Comparison of ENCODE assay signal across 8 mouse cellular contexts in genomic region chr4:140033394-140033793, GRCm38 (mm10).
A peak's percentile ranks its signal among the peaks of the same experiment; 100 is the strongest.
DNase-seq lines count a peak whose midpoint lies in the region; ATAC-seq lines count a peak whose summit lies in the region.

No protein-coding gene starts in this region.

- intact Hi-C loops in gastrocnemius, postnatal 14 days (cut with DNase I; ENCODE audit: low total_unique reads), result no loop called here

- no peak overlapping the region for H3K4me2 ChIP-seq in forebrain, embryonic 16.5 days (ENCODE audit: low read length)
- no peak overlapping the region for H3K4me2 ChIP-seq in midbrain, embryonic 11.5 days
- no peak overlapping the region for H3K4me2 ChIP-seq in midbrain, embryonic 15.5 days

- no peaks in the 10 kb centered on the region for H3K36me3 ChIP-seq in forebrain, embryonic 10.5 days (replicated peaks)
- H3K36me3 ChIP-seq in forebrain, embryonic 16.5 days (ENCODE audit: control insufficient read depth, insufficient read depth), result no peaks in the 10 kb centered on the region
- H3K36me3 ChIP-seq in midbrain, embryonic 11.5 days (ENCODE audit: control insufficient read depth, insufficient read depth, low read length), result no peaks in the 10 kb centered on the region
- no peaks in the 10 kb centered on the region for H3K36me3 ChIP-seq in midbrain, embryonic 15.5 days (replicated peaks)

- 39% methylated on average over 7 of the region's 7 CpGs for WGBS in forebrain, embryonic 10.5 days
- WGBS in forebrain, embryonic 16.5 days, result 36% methylated on average over 7 of the region's 7 CpGs
- WGBS in midbrain, embryonic 11.5 days, result 40% methylated on average over 7 of the region's 7 CpGs
- WGBS in midbrain, embryonic 15.5 days, result 39% methylated on average over 7 of the region's 7 CpGs

- no peak overlapping the region for H3K4me3 ChIP-seq in forebrain, embryonic 10.5 days
- no peak overlapping the region for H3K4me3 ChIP-seq in forebrain, embryonic 16.5 days (replicated peaks; ENCODE audit: low read length)
- no peak overlapping the region for H3K4me3 ChIP-seq in midbrain, embryonic 11.5 days (ENCODE audit: low read depth, low read length)
- H3K4me3 ChIP-seq in midbrain, embryonic 15.5 days, result no peak overlapping the region

- H3K27ac ChIP-seq in forebrain, embryonic 10.5 days, result no peak overlapping the region
- H3K27ac ChIP-seq in forebrain, embryonic 16.5 days (ENCODE audit: low read length), result no peak overlapping the region
- H3K27ac ChIP-seq in midbrain, embryonic 11.5 days (ENCODE audit: low read depth, low read length), result no peak overlapping the region
- H3K27ac ChIP-seq in midbrain, embryonic 15.5 days, result no peak overlapping the region

- no peak for ATAC-seq in forebrain, embryonic 16.5 days
- ATAC-seq in midbrain, embryonic 11.5 days (ENCODE audit: low FRiP score), result no peak
- ATAC-seq in midbrain, embryonic 15.5 days (replicated peaks), result no peak
- peak; percentile 37; the same call in 1 of the 2 replicates for ATAC-seq in megakaryocyte-erythroid progenitor cell, adult 5-6 weeks (replicated peaks; ENCODE audit: low FRiP score, low TSS enrichment, poor library complexity, severe bottlenecking)

- no peaks in the 10 kb centered on the region for H3K9me3 ChIP-seq in forebrain, embryonic 10.5 days
- no peaks in the 10 kb centered on the region for H3K9me3 ChIP-seq in forebrain, embryonic 16.5 days (ENCODE audit: control insufficient read depth, low read length)
- no peaks in the 10 kb centered on the region for H3K9me3 ChIP-seq in midbrain, embryonic 11.5 days (ENCODE audit: control insufficient read depth, low read length)
- no peaks in the 10 kb centered on the region for H3K9me3 ChIP-seq in midbrain, embryonic 15.5 days

- no peak overlapping the region for H3K9ac ChIP-seq in forebrain, embryonic 16.5 days (replicated peaks; ENCODE audit: low read depth, low read length)
- H3K9ac ChIP-seq in midbrain, embryonic 11.5 days (ENCODE audit: low read length), result no peak overlapping the region
- no peak overlapping the region for H3K9ac ChIP-seq in midbrain, embryonic 15.5 days

- DNase-seq in forebrain, embryonic 10.5 days (ENCODE audit: extremely low spot score, low spot score), result peak; percentile 71
- peak; percentile 96 for DNase-seq in midbrain, embryonic 11.5 days (ENCODE audit: low spot score, missing footprints)
- DNase-seq in c-Kit-negative CD71-positive TER-119-positive erythroid progenitor cells, embryonic 14.5 days (ENCODE audit: low read depth, low spot score), result peak; percentile 16
- DNase-seq in gastrocnemius, postnatal 14 days, result peak; percentile 32
- no peak for DNase-seq in frontal cortex, postnatal 10 days (ENCODE audit: low spot score in 2 of 2)

- H3K4me1 ChIP-seq in forebrain, embryonic 10.5 days, result peaks cover 52% of the 10 kb centered on the region
- H3K4me1 ChIP-seq in forebrain, embryonic 16.5 days (replicated peaks; ENCODE audit: control insufficient read depth, insufficient read depth, low read length), result peaks cover 28% of the 10 kb centered on the region
- H3K4me1 ChIP-seq in midbrain, embryonic 11.5 days (ENCODE audit: control insufficient read depth, insufficient read depth, low read length), result peaks cover 20% of the 10 kb centered on the region
- H3K4me1 ChIP-seq in midbrain, embryonic 15.5 days, result peaks cover 28% of the 10 kb centered on the region

- peaks cover 62% of the 10 kb centered on the region for H3K27me3 ChIP-seq in forebrain, embryonic 10.5 days (ENCODE audit: poor library complexity, severe bottlenecking)
- H3K27me3 ChIP-seq in forebrain, embryonic 16.5 days (replicated peaks; ENCODE audit: control insufficient read depth, insufficient read depth, low read length), result no peaks in the 10 kb centered on the region
- no peaks in the 10 kb centered on the region; the same call in 1 of the 2 replicates for H3K27me3 ChIP-seq in midbrain, embryonic 11.5 days (ENCODE audit: control insufficient read depth, insufficient read depth, low read length)
- peaks cover 5% of the 10 kb centered on the region; the same call in 1 of the 2 replicates for H3K27me3 ChIP-seq in midbrain, embryonic 15.5 days (replicated peaks)

Comparison
In these comparisons a context has a peak if more than half of its experiments do, and no peak if none do; other contexts are left out.
1. DNase-seq: peak in forebrain, embryonic 10.5 days (single experiment), midbrain, embryonic 11.5 days (single experiment), c-Kit-negative CD71-positive TER-119-positive erythroid progenitor cells, embryonic 14.5 days (single experiment) and gastrocnemius, postnatal 14 days (single experiment); none in frontal cortex, postnatal 10 days (0 of 2).